In the genomic region with DNA sequence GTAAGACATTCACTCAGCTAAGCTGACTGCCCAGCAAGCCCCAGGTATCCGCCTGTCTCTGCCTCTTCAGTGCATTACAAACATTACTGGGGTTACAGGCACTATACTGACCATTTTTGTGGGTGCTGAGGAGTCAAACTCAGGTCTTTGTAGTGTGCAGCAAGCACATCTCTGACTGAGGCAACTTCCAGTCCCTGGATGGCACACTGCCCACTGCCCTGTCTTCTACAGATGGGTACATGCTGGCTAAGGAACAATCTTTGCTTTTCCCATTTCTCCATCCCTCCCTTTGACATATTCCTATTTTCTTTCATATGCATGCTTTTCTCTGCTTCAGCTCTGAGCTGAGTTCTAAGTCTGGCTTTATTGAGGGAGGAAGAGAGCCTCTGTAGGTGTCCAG, we compare ENCODE assay signal across 14 mouse cellular contexts. TPM values are rescaled to one million over a fixed set of nuclear protein-coding genes. Genes with fewer than 3 reads are reported as not detected.
DNase-seq lines count a peak whose midpoint lies in the region.
"Had no signal": no experiment of that assay in that cellular context is flagged by ENCODE, and none has a peak within 500 bp of the region (broad histone marks: within the 10 kb centered on the region; RNA-seq: fewer than 3 reads in every experiment).

No protein-coding gene starts in this region.

- no peaks in the 10 kb centered on the region for H3K4me1 ChIP-seq in heart, embryonic 10.5 days
- H3K4me1 ChIP-seq: embryonic facial prominence, embryonic 13.5 days; embryonic facial prominence, embryonic 15.5 days; forebrain, embryonic 10.5 days; forebrain, embryonic 12.5 days had no signal

- H3K27ac ChIP-seq in heart, embryonic 10.5 days, result no peak overlapping the region
- H3K27ac ChIP-seq: embryonic facial prominence, embryonic 13.5 days; embryonic facial prominence, embryonic 15.5 days; forebrain, embryonic 10.5 days; forebrain, embryonic 12.5 days had no signal

- peak; percentile 38 to 50 for DNase-seq in cerebellum, adult 18-20 months
- DNase-seq in cerebellum, adult 8-10 months, result no peak
- peak; percentile 33 for DNase-seq in heart, adult 11 months
- no peak for DNase-seq in heart, embryonic 10.5 days (ENCODE audit: low spot score)
- DNase-seq: adrenal gland, adult 2 months; adrenal gland, postnatal 10 days; adrenal gland, postnatal 25 days; cerebellum, adult 9-11 months; embryo, embryonic 11 days had no signal

- 73% methylated on average over 1 of the region's 1 CpGs for WGBS in heart, embryonic 10.5 days

- no peak overlapping the region for H3K4me3 ChIP-seq in heart, embryonic 10.5 days
- H3K4me3 ChIP-seq: embryonic facial prominence, embryonic 13.5 days; embryonic facial prominence, embryonic 15.5 days; erythroblast, embryonic 14.5 days; forebrain, embryonic 10.5 days; forebrain, embryonic 12.5 days had no signal

- no peaks in the 10 kb centered on the region for H3K36me3 ChIP-seq in heart, embryonic 10.5 days
- H3K36me3 ChIP-seq: embryonic facial prominence, embryonic 13.5 days; embryonic facial prominence, embryonic 15.5 days; forebrain, embryonic 10.5 days; forebrain, embryonic 12.5 days had no signal

- peaks cover 12% of the 10 kb centered on the region; the same call in 1 of the 2 replicates for H3K27me3 ChIP-seq in heart, embryonic 10.5 days (ENCODE audit: insufficient read depth, poor library complexity, severe bottlenecking)
- H3K27me3 ChIP-seq: embryonic facial prominence, embryonic 13.5 days; embryonic facial prominence, embryonic 15.5 days; forebrain, embryonic 12.5 days had no signal

- no peaks in the 10 kb centered on the region for H3K9me3 ChIP-seq in heart, embryonic 10.5 days
- H3K9me3 ChIP-seq: embryonic facial prominence, embryonic 13.5 days; embryonic facial prominence, embryonic 15.5 days; forebrain, embryonic 10.5 days; forebrain, embryonic 12.5 days had no signal

RNA-seq across cellular contexts. Expression of gene Megf11, which starts 38.5 kb away (rescaled TPM):
- 0.31 and 0.40 TPM in 2 replicates for polyA plus RNA-seq in heart, embryonic 10.5 days (2016; fragmentation: Nextera tagmentation; extraction: Ambion mirVana)
- polyA plus RNA-seq: erythroblast, embryonic 14.5 days had no signal

Comparison
In these comparisons a context has a peak if more than half of its experiments do, and no peak if none do; other contexts are left out.
1. DNase-seq: peak in cerebellum, adult 18-20 months (2 of 2) and heart, adult 11 months (single experiment); none in cerebellum, adult 8-10 months (single experiment) and heart, embryonic 10.5 days (single experiment).